Mouse (Mus musculus): ENCODE measurements around the gene Gpr161.

GRCm38 (mm10) chr1:165304341-165304740 lies 8.8 kb downstream of the Gpr161 start:
- TF ChIP-seq CTCF (conservative IDR thresholded peaks at IDR 0.05; ENCODE audit: low read length) (no peak), POU5F1 (IDR thresholded peaks at IDR 0.05; ENCODE audit: borderline replicate concordance, low read length) (no peak), NANOG (IDR thresholded peaks at IDR 0.05; ENCODE audit: borderline replicate concordance, low read length) (no peak)
